Mouse (Mus musculus) neural tube, embryonic 15.5 days (tissue): Measurements from ENCODE around the gene Rexo2. TPM values are rescaled to one million over a fixed set of nuclear protein-coding genes. Genes with fewer than 3 reads are reported as not detected.

Experiments used
- ATAC-seq: fragments of 200-750 bp; cut with Nextera tagmentation; 2 replicates; pipeline ENCODE4 v1.8.0; 2017; ENCODE audit warnings: mild to moderate bottlenecking, moderate TSS enrichment, moderate library complexity; ENCODE audit not compliant: low FRiP score
- H3K27ac ChIP-seq: fragments of 300-500 bp; sonication (generic); replicated peaks from 2 replicates; pipeline ENCODE4 v1.5.1; 2015; ENCODE audit warnings: mild to moderate bottlenecking, inconsistent platforms
- H3K27me3 ChIP-seq: fragments of 300-500 bp; sonication (generic); replicated peaks from 2 replicates; pipeline ENCODE4 v1.6.1; 2015; ENCODE audit warnings: inconsistent platforms
- H3K36me3 ChIP-seq: fragments of 300-500 bp; sonication (generic); 2 replicates; pipeline ENCODE4 v1.6.1; 2015; ENCODE audit warnings: inconsistent platforms
- H3K4me1 ChIP-seq: fragments of 300-500 bp; sonication (generic); 2 replicates; pipeline ENCODE4 v1.6.1; 2015; ENCODE audit warnings: inconsistent platforms
- H3K4me2 ChIP-seq: fragments of 300-500 bp; sonication (generic); 2 replicates; pipeline ENCODE4 v1.6.1; 2015; ENCODE audit warnings: inconsistent platforms, mild to moderate bottlenecking, moderate library complexity
- H3K4me3 ChIP-seq: fragments of 300-500 bp; sonication (generic); replicated peaks from 2 replicates; pipeline ENCODE4 v1.5.1; 2015; ENCODE audit warnings: mild to moderate bottlenecking, inconsistent platforms
- H3K9ac ChIP-seq: fragments of 300-500 bp; sonication (generic); replicated peaks from 2 replicates; pipeline ENCODE4 v1.6.1; 2015; ENCODE audit warnings: mild to moderate bottlenecking, inconsistent platforms
- H3K9me3 ChIP-seq: fragments of 300-500 bp; sonication (generic); replicated peaks from 2 replicates; pipeline ENCODE4 v1.6.1; 2016; ENCODE audit warnings: inconsistent platforms
- WGBS: fragments of 180-500 bp; shearing (Covaris S2); methylation state at CpG from one replicate; pipeline ENCODE4 v1.1.7; 2015; ENCODE audit warnings: mixed read lengths; 5-methylcytosine and 5-hydroxymethylcytosine counted together
- polyA plus RNA-seq: library from polyadenylated mRNA; unstranded; fragments of >200 nt; fragmentation: Nextera tagmentation; extraction: Ambion mirVana; gene quantifications from 2 replicates; pipeline ENCODE4 v1.2.1, GENCODE M21; 2015

Rexo2 gene
- polyA plus RNA-seq, 1 experiment from 2014 or later, result 133 TPM

- H3K9ac ChIP-seq, result no peak overlapping the region
- H3K36me3 ChIP-seq, result peaks cover 27% of the 10 kb centered on the region
- H3K4me3 ChIP-seq, result no peak overlapping the region
- no peak for ATAC-seq
- WGBS, result 56% methylated on average over 3 of the region's 3 CpGs
- H3K27ac ChIP-seq, result no peak overlapping the region
- no peaks in the 10 kb centered on the region for H3K4me1 ChIP-seq
- H3K27me3 ChIP-seq, result no peaks in the 10 kb centered on the region
- H3K9me3 ChIP-seq, result no peaks in the 10 kb centered on the region
- H3K4me2 ChIP-seq, result no peak overlapping the region
Measured at GRCm38 (mm10) chr9:48466804-48467203, 13.6 kb downstream of the Rexo2 start.

- no peak for ATAC-seq
- Histone ChIP-seq H3K9me3 (no peaks in the 10 kb centered on the region), H3K36me3 (peaks cover 16% of the 10 kb centered on the region), H3K27me3 (no peaks in the 10 kb centered on the region), H3K4me2 (no peak overlapping the region), H3K27ac (no peak overlapping the region), H3K4me1 (no peaks in the 10 kb centered on the region), H3K9ac (no peak overlapping the region), H3K4me3 (no peak overlapping the region)
- WGBS, result 95% methylated on average over 3 of the region's 3 CpGs
Measured at GRCm38 (mm10) chr9:48465671-48466070, 14.8 kb downstream of the Rexo2 start.

GRCm38 (mm10) chr9:48461545-48461944, 18.9 kb downstream of the Rexo2 start:
- no peak overlapping the region for H3K9ac ChIP-seq
- no peaks in the 10 kb centered on the region for H3K9me3 ChIP-seq
- 91% methylated on average over 3 of the region's 3 CpGs for WGBS
- H3K4me3 ChIP-seq, result no peak overlapping the region
- no peak overlapping the region for H3K27ac ChIP-seq
- no peaks in the 10 kb centered on the region for H3K4me1 ChIP-seq
- no peaks in the 10 kb centered on the region for H3K27me3 ChIP-seq
- no peak overlapping the region for H3K4me2 ChIP-seq
- H3K36me3 ChIP-seq, result no peaks in the 10 kb centered on the region
- ATAC-seq, result no peak

DNA sequence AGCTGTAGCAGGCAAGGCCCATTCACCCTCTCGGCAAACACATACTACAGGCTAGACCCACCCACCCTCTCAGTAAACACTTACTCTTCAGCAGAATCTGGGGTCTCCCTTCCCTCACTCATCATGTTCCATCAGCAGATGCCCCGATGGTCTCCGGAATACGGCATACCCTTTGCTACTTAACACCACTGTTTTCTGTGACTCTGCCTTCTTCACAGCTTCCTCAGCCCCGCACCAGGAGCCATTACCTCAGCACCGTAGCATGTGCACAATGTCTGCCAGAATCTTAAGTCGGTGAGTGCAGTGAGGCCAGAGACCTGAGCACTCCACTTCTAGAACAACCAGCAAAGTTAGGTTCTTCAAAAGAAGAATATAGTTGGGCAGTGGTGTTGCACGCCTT, 19.7 kb downstream of the Rexo2 start:
- H3K4me3 ChIP-seq, result no peak overlapping the region
- WGBS, result 96% methylated on average over 8 of the region's 8 CpGs
- no peak overlapping the region for H3K4me2 ChIP-seq
- no peak overlapping the region for H3K27ac ChIP-seq
- no peak overlapping the region for H3K9ac ChIP-seq
- H3K4me1 ChIP-seq, result no peaks in the 10 kb centered on the region
- ATAC-seq, result no peak
- H3K9me3 ChIP-seq, result no peaks in the 10 kb centered on the region
- H3K27me3 ChIP-seq, result no peaks in the 10 kb centered on the region
- H3K36me3 ChIP-seq, result no peaks in the 10 kb centered on the region

DNA sequence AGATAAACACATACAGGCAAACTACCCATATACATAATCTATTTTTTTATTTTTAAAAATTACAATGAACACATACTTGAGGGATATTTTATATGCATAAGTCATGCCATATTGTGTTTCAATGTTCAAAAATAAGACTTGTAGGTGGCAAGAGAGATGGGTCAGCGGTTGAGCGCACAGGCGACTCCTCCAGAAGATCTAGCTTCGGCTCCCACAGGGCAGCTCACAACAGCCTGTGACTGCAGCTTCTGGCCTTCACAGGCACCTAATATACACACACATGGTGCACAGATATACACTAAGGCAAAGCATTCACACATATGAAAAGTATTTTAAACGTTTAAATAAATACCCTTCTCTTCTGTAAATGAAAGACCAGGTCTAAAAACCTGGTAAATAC, 21.0 kb downstream of the Rexo2 start:
- H3K4me1 ChIP-seq, result no peaks in the 10 kb centered on the region
- no peak overlapping the region for H3K4me3 ChIP-seq
- no peaks in the 10 kb centered on the region for H3K27me3 ChIP-seq
- H3K9me3 ChIP-seq, result no peaks in the 10 kb centered on the region
- WGBS, result 95% methylated on average over 5 of the region's 5 CpGs
- no peak overlapping the region for H3K9ac ChIP-seq
- no peaks in the 10 kb centered on the region for H3K36me3 ChIP-seq
- H3K27ac ChIP-seq, result no peak overlapping the region
- H3K4me2 ChIP-seq, result no peak overlapping the region
- no peak for ATAC-seq

- Histone ChIP-seq H3K4me1 (no peaks in the 10 kb centered on the region), H3K27ac (no peak overlapping the region), H3K9ac (no peak overlapping the region), H3K36me3 (no peaks in the 10 kb centered on the region), H3K4me3 (no peak overlapping the region), H3K4me2 (no peak overlapping the region), H3K27me3 (no peaks in the 10 kb centered on the region), H3K9me3 (no peaks in the 10 kb centered on the region)
- ATAC-seq, result no peak
- WGBS, result 68% methylated on average over 3 of the region's 3 CpGs
Measured at GRCm38 (mm10) chr9:48458879-48459278, 21.5 kb downstream of the Rexo2 start.

DNA sequence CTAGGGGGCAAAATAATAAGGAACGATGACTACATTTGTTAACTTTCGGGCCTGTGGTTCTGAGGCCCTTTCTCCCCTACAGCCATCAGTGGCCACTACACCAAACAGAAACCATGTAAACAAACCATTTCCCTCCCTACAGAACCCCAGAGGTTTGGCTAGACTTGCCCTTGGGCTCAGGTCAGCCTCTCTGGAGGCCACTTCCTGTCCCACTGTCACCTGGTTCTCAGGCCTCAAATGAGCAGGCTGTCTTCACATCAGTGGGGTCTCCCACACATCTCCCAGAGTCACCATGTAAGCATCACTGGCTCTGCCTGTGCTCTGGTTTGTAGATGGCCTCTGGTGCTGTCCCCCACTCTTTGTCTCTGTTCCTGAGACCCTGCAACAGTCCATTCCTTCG, 24.5 kb downstream of the Rexo2 start:
- Histone ChIP-seq H3K36me3 (no peaks in the 10 kb centered on the region), H3K4me2 (no peak overlapping the region), H3K4me1 (peaks cover 5% of the 10 kb centered on the region; the same call in 1 of the 2 replicates), H3K9ac (no peak overlapping the region), H3K27ac (no peak overlapping the region), H3K4me3 (no peak overlapping the region), H3K9me3 (no peaks in the 10 kb centered on the region), H3K27me3 (no peaks in the 10 kb centered on the region)
- WGBS, result 88% methylated on average over 3 of the region's 3 CpGs
- ATAC-seq, result no peak

GRCm38 (mm10) chr9:48450066-48450465, 30.4 kb downstream of the Rexo2 start:
- Histone ChIP-seq H3K9me3 (no peaks in the 10 kb centered on the region), H3K4me1 (peaks cover 5% of the 10 kb centered on the region; the same call in 1 of the 2 replicates), H3K4me3 (no peak overlapping the region), H3K36me3 (no peaks in the 10 kb centered on the region), H3K27me3 (no peaks in the 10 kb centered on the region), H3K9ac (no peak overlapping the region), H3K4me2 (no peak overlapping the region), H3K27ac (no peak overlapping the region)
- no peak for ATAC-seq
- 92% methylated on average over 17 of the region's 17 CpGs for WGBS

- Histone ChIP-seq H3K9ac (no peak overlapping the region), H3K4me3 (no peak overlapping the region), H3K4me1 (peaks cover 5% of the 10 kb centered on the region; the same call in 1 of the 2 replicates), H3K27me3 (no peaks in the 10 kb centered on the region), H3K4me2 (no peak overlapping the region), H3K27ac (no peak overlapping the region), H3K9me3 (no peaks in the 10 kb centered on the region), H3K36me3 (no peaks in the 10 kb centered on the region)
- no peak for ATAC-seq
- 48% methylated on average over 5 of the region's 5 CpGs for WGBS
Measured at GRCm38 (mm10) chr9:48447783-48448209, 32.6 kb downstream of the Rexo2 start.

DNA sequence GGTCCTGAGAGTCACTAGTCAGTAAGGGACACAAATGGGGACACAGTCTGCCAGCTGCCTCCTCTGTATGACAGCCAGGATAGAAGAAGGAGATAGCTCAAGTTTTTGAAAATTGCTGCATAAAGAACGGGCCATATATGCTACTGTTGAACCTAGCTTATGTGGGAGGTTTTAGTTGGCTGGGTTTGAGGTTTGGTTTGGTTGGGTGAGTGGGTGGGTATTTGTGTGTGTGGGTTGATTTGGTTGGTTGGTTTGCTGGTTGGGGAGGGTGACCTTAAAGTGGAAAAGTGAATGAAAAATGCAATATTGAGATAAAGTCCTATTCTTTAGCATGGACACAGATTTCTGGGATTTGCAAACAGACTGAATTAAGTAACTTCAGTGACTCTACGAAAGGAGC, 35.6 kb downstream of the Rexo2 start:
- no peak for ATAC-seq

GRCm38 (mm10) chr9:48443873-48444272, 36.5 kb downstream of the Rexo2 start:
- Histone ChIP-seq H3K4me2 (no peak overlapping the region), H3K4me1 (no peaks in the 10 kb centered on the region), H3K9me3 (no peaks in the 10 kb centered on the region), H3K27me3 (no peaks in the 10 kb centered on the region), H3K4me3 (no peak overlapping the region), H3K27ac (no peak overlapping the region), H3K36me3 (no peaks in the 10 kb centered on the region), H3K9ac (no peak overlapping the region)
- ATAC-seq, result no peak
- 95% methylated on average over 1 of the region's 1 CpGs for WGBS

More for the DNA sequence above, 35.6 kb downstream of the Rexo2 start:
- Histone ChIP-seq H3K4me3 (no peak overlapping the region), H3K27ac (no peak overlapping the region), H3K36me3 (no peaks in the 10 kb centered on the region), H3K27me3 (no peaks in the 10 kb centered on the region), H3K4me1 (no peaks in the 10 kb centered on the region), H3K9me3 (no peaks in the 10 kb centered on the region), H3K9ac (no peak overlapping the region), H3K4me2 (no peak overlapping the region)
- 83% methylated on average over 2 of the region's 2 CpGs for WGBS

DNA sequence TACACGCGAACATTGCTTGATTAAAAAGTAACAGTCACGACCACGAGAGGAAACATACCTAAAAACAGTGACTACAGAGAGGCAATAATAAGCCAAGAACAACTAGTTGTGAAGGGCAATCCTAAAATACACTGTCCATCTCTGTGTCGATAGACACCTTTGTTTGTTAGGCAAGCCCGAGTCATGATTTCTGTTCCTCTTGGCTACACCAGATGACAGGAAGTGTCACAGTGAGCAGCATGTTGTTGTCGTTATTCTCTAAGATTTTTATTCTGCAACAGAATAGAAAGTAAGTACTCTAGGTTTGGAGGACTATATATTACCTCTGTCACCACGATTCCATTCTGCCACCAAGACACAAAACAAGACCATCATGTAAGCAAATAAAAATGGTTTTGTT, 48.0 kb downstream of the Rexo2 start:
- no peak for ATAC-seq
- no peak overlapping the region for H3K4me2 ChIP-seq
- no peaks in the 10 kb centered on the region for H3K9me3 ChIP-seq
- H3K9ac ChIP-seq, result no peak overlapping the region
- WGBS, result 87% methylated on average over 8 of the region's 8 CpGs
- no peak overlapping the region for H3K27ac ChIP-seq
- H3K4me3 ChIP-seq, result no peak overlapping the region
- H3K36me3 ChIP-seq, result no peaks in the 10 kb centered on the region
- no peaks in the 10 kb centered on the region for H3K27me3 ChIP-seq
- H3K4me1 ChIP-seq, result no peaks in the 10 kb centered on the region

DNA sequence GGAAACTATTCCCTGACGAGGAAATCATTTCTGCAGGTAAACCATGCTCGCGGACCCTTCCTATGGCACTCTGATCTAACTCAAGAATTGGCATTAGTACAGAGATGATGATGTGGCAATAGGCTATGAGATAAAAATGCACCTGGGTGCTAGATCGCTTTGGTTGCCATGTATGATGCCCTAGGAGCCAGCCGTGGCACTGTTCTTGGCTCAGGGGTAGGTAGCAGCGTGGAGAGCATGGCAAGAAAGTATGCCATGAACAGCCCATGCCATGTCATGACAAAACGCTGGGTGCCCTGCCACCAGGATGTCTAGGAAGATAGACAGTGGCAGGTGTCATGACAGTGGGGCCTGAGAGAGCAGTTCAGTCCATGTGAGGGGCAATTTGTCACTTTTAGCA, 53.2 kb downstream of the Rexo2 start:
- H3K36me3 ChIP-seq, result no peaks in the 10 kb centered on the region
- no peak for ATAC-seq
- H3K4me1 ChIP-seq, result no peaks in the 10 kb centered on the region
- 92% methylated on average over 7 of the region's 7 CpGs for WGBS
- no peak overlapping the region for H3K4me2 ChIP-seq
- no peak overlapping the region for H3K27ac ChIP-seq
- no peak overlapping the region for H3K9ac ChIP-seq
- H3K27me3 ChIP-seq, result no peaks in the 10 kb centered on the region
- no peaks in the 10 kb centered on the region for H3K9me3 ChIP-seq
- no peak overlapping the region for H3K4me3 ChIP-seq
